Mouse (Mus musculus) cerebellum, adult 11-12 months (tissue): ENCODE data around the gene Ccdc175.
A peak's percentile ranks its signal among the peaks of the same experiment; 100 is the strongest.

Experiments used
- DNase-seq: peaks from one replicate; pipeline ENCODE4 v3.0.0; 2022

The Ccdc175 gene

GRCm38 (mm10) chr12:72096966-72097365 is 87.9 kb downstream of the Ccdc175 start:
- DNase-seq = no peak

GRCm38 (mm10) chr12:72089802-72090201 is 95.0 kb downstream of the Ccdc175 start:
- no peak for DNase-seq

- peak; percentile 28 for DNase-seq
Observed at GRCm38 (mm10) chr12:72086166-72086825, 98.5 kb downstream of the Ccdc175 start.

- DNase-seq = peak; percentile 98
Observed at GRCm38 (mm10) chr12:72085329-72086165, 99.3 kb downstream of the Ccdc175 start, which contains the start of the genes L3hypdh and Jkamp. TSS of gene L3hypdh (minus strand) at chr12:72085439. TSS of gene Jkamp (plus strand) at chr12:72085589.

DNA sequence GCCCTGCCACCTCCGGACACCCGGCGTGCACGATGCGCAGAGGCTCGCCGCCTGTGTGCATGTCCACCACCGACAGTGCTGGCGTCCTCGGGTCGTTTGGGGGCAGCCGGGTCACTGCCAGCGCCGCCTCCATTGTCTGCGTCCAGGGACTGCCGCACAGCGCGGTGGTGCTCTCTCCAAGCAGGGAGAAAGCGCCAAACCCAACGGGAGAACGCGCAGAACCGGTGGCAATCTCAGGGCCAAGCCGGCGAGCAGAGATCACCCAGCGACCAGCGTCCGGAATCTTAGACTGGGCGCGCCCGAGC is 99.9 kb downstream of the Ccdc175 start:
- no peak for DNase-seq

DNA sequence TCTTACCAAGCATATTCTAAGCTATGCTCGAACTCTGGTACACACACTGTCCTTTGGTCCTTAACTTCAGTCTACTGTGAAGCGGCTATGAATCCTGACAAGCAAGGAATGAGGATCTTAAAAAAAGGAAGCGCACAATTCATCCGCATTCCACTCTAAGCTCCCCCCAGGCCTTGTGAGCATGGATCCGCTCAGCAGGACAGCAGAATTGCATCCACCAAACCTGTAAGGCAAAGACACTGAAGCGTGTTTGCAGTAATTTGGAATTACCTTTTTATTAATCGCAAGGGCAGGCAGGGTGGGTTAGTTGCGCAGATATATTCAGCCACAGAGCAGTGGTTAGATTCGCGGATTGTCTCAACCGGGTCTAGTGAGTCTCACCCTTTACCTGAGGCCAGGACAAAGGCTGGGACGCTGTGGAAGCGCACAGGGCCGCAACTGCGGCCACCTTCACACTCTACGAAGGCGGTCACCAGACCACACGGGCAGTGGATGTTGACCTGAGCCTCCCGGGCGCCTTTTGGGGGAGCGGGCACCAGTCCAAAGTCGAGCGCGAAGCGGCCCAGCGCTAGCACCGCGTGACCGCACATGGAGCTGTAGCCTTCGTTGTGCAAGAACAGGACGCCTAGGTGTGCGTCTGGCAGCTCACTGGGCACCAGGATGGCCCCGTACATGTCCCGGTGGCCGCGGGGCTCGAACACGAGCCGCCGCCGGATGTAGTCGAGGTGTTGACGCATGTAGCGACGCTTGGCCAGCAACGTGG is 100.4 kb downstream of the Ccdc175 start:
- no peak for DNase-seq

- DNase-seq = no peak
Observed at GRCm38 (mm10) chr12:72083265-72083664, 101.6 kb downstream of the Ccdc175 start.

DNA sequence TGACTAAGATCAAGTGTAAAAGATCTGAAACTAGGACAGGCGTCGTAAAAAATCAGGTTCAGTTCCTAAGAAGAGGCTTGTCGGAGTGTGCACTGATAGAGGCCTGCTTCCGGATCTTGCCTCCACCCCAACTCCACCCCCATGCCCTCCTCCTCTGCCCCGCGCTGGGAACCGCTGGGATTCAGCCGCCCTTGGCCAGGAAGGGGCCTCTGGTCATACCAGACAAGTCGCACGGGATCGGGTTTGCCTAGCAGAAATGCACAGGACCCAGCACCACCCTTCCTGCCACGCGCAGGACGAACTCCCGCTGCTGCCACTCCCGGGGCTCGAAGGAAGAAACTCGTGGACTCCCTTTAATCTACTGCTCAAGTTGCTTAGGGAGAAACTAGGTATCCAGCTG is 102.5 kb downstream of the Ccdc175 start:
- DNase-seq = no peak

GRCm38 (mm10) chr12:72081961-72082360 is 102.9 kb downstream of the Ccdc175 start:
- DNase-seq = no peak

DNA sequence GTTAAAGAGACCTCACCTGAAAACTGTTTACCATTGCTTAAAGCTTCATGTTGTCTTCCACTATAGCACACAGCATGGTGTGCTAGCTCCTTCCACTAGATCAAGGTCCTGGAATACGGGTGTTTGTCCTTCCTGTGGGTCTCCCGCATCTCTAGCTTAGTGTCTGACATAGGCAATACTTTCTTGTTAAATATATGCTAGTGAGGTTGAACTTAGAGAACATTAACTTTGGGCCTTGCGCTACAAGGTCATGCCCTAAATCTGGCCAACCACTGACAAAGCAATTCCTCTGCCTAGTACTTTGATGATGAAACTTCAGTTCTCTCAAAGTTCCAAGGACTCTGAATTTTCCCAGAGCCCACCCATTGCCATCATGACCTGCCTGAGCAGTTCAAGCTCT is 106.6 kb downstream of the Ccdc175 start:
- DNase-seq = no peak

DNA sequence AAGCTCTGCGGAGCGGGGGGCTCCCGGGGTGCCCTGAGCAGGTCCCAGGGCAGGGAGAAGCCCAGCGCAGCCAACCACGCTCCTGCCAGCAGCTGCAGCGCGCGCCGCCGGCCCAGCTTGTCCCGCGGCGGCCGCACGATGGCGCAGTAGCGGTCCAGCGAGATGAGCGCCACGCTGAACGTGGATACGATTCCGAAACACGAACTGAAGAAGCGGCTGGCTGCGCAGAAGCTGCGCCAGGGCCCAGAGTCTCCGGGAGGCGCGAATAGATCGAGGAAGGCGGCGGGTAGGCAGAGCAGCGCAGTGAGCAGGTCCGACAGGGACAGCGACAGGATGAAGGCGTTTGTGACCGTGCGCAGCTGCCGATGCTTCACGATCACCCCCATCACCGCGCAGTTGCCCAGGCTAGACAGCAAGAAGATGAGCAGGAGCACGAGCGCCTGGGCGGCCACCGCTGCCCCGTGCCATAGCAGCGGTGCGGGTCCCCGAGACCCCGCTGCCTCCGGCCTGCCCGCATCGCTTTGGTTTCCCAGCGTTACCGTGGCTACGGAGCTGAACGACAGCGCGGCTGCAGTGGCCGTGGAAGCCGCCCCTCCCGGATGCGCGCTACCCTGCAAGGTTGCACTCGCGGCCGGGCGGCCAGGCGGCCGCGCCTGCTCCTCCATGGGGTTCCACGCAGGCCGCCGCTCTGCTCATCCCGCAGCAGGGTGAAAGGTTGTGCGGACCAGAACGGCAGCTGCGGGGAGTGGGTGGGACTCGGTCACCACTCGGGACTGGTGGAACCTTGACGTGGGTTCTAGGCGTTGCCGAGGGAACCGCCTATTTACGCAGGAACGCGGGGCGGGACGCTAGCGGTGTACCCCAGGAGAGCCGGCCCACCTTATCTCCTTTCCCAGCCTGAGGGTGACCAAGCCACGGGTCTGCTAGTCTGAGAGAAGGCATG is 114.2 kb downstream of the Ccdc175 start, which contains the start of gene Gpr135:
Gpr135 (minus strand) TSS at position 799 of the 943 bp plus-strand sequence.
- peak; percentile 85 for DNase-seq

GRCm38 (mm10) chr12:72069626-72070326 is 115.1 kb downstream of the Ccdc175 start:
- DNase-seq = no peak

GRCm38 (mm10) chr12:72057780-72058179 is 127.0 kb downstream of the Ccdc175 start:
- no peak for DNase-seq

DNA sequence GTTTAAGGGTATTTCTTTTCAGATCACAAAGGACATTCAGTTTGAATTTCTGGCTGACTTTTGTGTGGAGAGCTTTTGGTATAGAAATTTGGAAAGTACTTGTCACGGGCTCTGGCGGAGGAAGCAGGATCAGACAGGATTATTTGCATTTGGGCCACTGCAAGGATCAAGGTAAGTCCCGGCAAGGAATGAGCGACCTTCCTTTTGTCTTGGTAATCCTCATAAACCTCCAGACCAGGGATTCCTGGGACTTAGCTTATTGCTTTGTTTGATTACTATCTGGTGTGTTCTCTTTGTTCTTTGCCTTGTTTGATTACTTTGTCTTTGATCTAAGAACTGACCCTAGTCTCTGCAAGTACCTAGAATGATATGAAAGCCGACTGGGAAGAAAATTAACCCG is 131.0 kb downstream of the Ccdc175 start:
- no peak for DNase-seq

- no peak for DNase-seq
Observed at GRCm38 (mm10) chr12:72053303-72053702, 131.5 kb downstream of the Ccdc175 start.

GRCm38 (mm10) chr12:72052571-72052970 is 132.3 kb downstream of the Ccdc175 start:
- no peak for DNase-seq
